Mouse (Mus musculus): ENCODE data around the gene Gpr157. TPM values are rescaled to one million over a fixed set of nuclear protein-coding genes. Genes with fewer than 3 reads are reported as not detected.

Gpr157 gene
- polyA plus RNA-seq, 1 experiment from 2014 or later: 0.68 TPM

DNA sequence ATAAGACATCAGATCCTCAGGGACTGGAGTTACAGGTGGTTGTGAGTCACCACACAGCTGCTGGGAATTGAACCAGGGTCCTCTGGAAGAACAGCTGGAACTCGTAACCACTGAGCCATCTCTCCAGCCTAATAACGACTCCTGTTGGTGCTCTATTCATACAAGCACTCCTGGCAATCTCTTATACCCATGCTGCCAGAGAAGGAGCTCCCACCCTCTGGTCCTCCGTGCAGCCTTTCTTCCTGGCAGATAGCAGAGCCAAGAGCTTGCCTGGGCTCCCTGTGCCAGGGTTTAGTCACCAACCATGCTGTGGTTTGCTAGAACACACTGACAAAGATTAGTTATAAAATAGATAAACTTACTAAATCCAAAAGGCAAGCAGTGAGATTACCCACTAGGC, 22.5 kb downstream of the Gpr157 start:
- no peak for ATAC-seq (ENCODE audit: low FRiP score)

DNA sequence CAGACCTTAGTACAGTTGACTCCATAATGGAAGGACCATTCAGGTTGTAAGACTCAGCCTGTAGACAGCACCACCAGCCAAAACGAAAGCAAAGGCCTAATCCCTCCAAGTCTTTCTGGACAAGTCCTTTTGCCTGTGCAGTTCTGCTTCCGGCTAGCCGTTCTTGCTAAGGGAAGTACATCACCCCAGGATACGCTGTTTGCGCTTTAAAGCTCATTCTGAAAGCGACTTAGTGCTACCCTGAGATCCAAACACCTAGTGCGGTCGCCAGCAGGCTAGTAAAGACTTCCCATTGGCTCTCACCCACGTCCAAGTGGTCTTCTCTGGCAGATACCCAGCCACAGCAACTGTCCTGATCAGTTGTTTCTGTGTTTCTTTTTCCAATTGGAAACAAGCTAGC, 23.2 kb downstream of the Gpr157 start:
- 71% methylated on average over 9 of the region's 9 CpGs for WGBS
- no peak for ATAC-seq (ENCODE audit: low FRiP score)
- H3K9me3 ChIP-seq (ENCODE audit: control insufficient read depth, low read length): no peaks in the 10 kb centered on the region
- no peak overlapping the region for H3K4me2 ChIP-seq (replicated peaks; ENCODE audit: low read depth, low read length)
- H3K4me1 ChIP-seq (replicated peaks; ENCODE audit: control insufficient read depth, insufficient read depth, low read length): no peaks in the 10 kb centered on the region
- no peak overlapping the region for H3K9ac ChIP-seq (ENCODE audit: low read depth, low read length)
- no peak overlapping the region for H3K4me3 ChIP-seq (ENCODE audit: low read depth, low read length)
- H3K27ac ChIP-seq (ENCODE audit: low read depth, low read length): no peak overlapping the region
- DNase-seq (ENCODE audit: low spot score): no peak
- H3K27me3 ChIP-seq (ENCODE audit: control insufficient read depth, insufficient read depth, low read length): no peaks in the 10 kb centered on the region
- no peaks in the 10 kb centered on the region for H3K36me3 ChIP-seq (ENCODE audit: control insufficient read depth, insufficient read depth, low read length)

More for the DNA sequence above, 22.5 kb downstream of the Gpr157 start:
- DNase-seq (ENCODE audit: low spot score): no peak
- H3K4me3 ChIP-seq (ENCODE audit: low read depth, low read length): no peak overlapping the region
- H3K4me2 ChIP-seq (replicated peaks; ENCODE audit: low read depth, low read length): no peak overlapping the region
- no peaks in the 10 kb centered on the region for H3K4me1 ChIP-seq (replicated peaks; ENCODE audit: control insufficient read depth, insufficient read depth, low read length)
- H3K9ac ChIP-seq (ENCODE audit: low read depth, low read length): no peak overlapping the region
- H3K27me3 ChIP-seq (ENCODE audit: control insufficient read depth, insufficient read depth, low read length): no peaks in the 10 kb centered on the region
- H3K36me3 ChIP-seq (ENCODE audit: control insufficient read depth, insufficient read depth, low read length): no peaks in the 10 kb centered on the region
- H3K9me3 ChIP-seq (ENCODE audit: control insufficient read depth, low read length): no peaks in the 10 kb centered on the region
- 72% methylated on average over 3 of the region's 3 CpGs for WGBS
- no peak overlapping the region for H3K27ac ChIP-seq (ENCODE audit: low read depth, low read length)

DNA sequence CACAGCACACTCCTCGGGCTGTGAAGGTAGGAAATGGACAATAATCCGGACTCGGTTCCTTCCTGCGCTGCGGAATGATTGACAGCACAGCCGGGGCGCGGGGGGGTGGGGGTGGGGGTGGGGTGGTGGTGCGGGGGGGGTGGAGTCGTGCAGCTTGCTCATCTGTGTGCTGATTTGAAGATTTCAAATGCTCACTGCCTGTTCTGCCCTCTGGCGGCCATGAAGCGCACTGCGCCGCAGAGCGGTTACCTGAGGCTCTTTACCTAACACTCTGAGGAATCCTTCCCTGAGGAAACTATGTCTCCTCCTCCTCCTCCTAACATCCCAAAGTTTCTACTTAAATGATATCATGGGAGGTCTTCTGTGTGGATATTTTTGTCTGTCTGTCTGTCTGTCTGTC, 25.7 kb downstream of the Gpr157 start:
- Histone ChIP-seq H3K9ac (ENCODE audit: low read depth, low read length) (no peak overlapping the region), H3K4me3 (ENCODE audit: low read depth, low read length) (no peak overlapping the region), H3K27me3 (ENCODE audit: control insufficient read depth, insufficient read depth, low read length) (no peaks in the 10 kb centered on the region), H3K4me2 (replicated peaks; ENCODE audit: low read depth, low read length) (peak overlapping the region; percentile 28; the same call in 1 of the 2 replicates), H3K36me3 (ENCODE audit: control insufficient read depth, insufficient read depth, low read length) (no peaks in the 10 kb centered on the region), H3K27ac (ENCODE audit: low read depth, low read length) (no peak overlapping the region), H3K9me3 (ENCODE audit: control insufficient read depth, low read length) (no peaks in the 10 kb centered on the region), H3K4me1 (replicated peaks; ENCODE audit: control insufficient read depth, insufficient read depth, low read length) (no peaks in the 10 kb centered on the region)
- ATAC-seq (ENCODE audit: low FRiP score) (peak; percentile 25; the same call in 1 of the 2 replicates), DNase-seq (ENCODE audit: low spot score) (peak; percentile 77)
- WGBS: 11% methylated on average over 10 of the region's 15 CpGs

DNA sequence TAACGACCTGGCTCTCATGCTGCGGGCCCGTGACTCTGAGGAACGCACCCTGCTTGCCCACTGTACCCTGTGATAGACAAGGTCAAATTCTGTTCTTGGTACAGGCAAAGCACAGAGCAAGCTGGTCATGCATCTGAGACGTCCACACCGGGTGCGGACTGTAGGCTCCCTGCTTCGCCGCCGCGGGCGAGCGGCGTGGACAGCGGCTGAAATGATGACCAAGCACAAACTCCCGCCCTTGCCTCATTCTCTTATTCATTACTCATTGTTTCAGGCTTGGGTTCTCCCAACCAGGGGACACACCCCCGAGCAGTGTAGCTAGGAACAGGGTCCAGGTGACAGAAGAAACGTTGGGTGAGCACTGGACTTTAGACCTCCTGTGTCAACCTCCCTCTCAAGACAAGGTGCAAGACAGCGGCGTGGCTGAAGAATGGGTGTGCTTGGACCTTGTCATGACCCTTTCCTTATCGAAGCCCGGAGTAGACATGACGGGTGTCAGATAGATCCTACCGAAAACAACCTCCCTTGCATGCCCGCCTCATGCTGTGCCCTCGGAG, 27.4 kb downstream of the Gpr157 start:
- DNase-seq (ENCODE audit: low spot score) (no peak), ATAC-seq (ENCODE audit: low FRiP score) (no peak)
- H3K4me1 ChIP-seq (replicated peaks; ENCODE audit: control insufficient read depth, insufficient read depth, low read length): peaks cover 3% of the 10 kb centered on the region
- H3K9me3 ChIP-seq (ENCODE audit: control insufficient read depth, low read length): no peaks in the 10 kb centered on the region
- 92% methylated on average over 26 of the region's 26 CpGs for WGBS
- no peak overlapping the region for H3K4me2 ChIP-seq (replicated peaks; ENCODE audit: low read depth, low read length)
- no peak overlapping the region for H3K9ac ChIP-seq (ENCODE audit: low read depth, low read length)
- no peak overlapping the region for H3K27ac ChIP-seq (ENCODE audit: low read depth, low read length)
- H3K27me3 ChIP-seq (ENCODE audit: control insufficient read depth, insufficient read depth, low read length): no peaks in the 10 kb centered on the region
- no peaks in the 10 kb centered on the region for H3K36me3 ChIP-seq (ENCODE audit: control insufficient read depth, insufficient read depth, low read length)
- H3K4me3 ChIP-seq (ENCODE audit: low read depth, low read length): no peak overlapping the region

DNA sequence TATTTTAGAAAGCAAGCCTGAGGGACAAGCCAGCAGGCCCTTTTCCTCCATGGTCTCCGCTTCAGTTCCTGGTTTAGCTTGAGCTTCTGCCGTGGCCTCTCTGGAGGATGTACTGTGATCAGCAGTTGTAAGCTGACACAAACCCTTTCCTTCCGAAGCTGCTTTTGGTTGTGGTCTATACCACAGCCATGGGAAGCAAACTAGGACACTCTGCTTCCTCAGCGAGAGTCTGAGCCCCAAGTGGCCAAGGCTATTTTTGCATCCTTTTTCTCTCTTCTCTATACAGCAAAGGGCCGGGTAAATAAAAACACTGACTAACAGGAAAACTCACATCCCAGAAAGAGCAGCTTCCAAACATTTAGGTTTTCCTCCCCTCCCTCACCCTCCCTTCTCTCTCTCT, 30.1 kb downstream of the Gpr157 start:
- WGBS: 52% methylated on average over 5 of the region's 5 CpGs
- no peaks in the 10 kb centered on the region for H3K36me3 ChIP-seq (ENCODE audit: control insufficient read depth, insufficient read depth, low read length)
- H3K27me3 ChIP-seq (ENCODE audit: control insufficient read depth, insufficient read depth, low read length): no peaks in the 10 kb centered on the region
- no peaks in the 10 kb centered on the region for H3K9me3 ChIP-seq (ENCODE audit: control insufficient read depth, low read length)
- peaks cover 5% of the 10 kb centered on the region for H3K4me1 ChIP-seq (replicated peaks; ENCODE audit: control insufficient read depth, insufficient read depth, low read length)
- H3K4me2 ChIP-seq (replicated peaks; ENCODE audit: low read depth, low read length): no peak overlapping the region
- H3K27ac ChIP-seq (ENCODE audit: low read depth, low read length): no peak overlapping the region
- no peak overlapping the region for H3K4me3 ChIP-seq (ENCODE audit: low read depth, low read length)
- ATAC-seq (ENCODE audit: low FRiP score): no peak
- H3K9ac ChIP-seq (ENCODE audit: low read depth, low read length): no peak overlapping the region
- DNase-seq (ENCODE audit: low spot score): peak; percentile 32

DNA sequence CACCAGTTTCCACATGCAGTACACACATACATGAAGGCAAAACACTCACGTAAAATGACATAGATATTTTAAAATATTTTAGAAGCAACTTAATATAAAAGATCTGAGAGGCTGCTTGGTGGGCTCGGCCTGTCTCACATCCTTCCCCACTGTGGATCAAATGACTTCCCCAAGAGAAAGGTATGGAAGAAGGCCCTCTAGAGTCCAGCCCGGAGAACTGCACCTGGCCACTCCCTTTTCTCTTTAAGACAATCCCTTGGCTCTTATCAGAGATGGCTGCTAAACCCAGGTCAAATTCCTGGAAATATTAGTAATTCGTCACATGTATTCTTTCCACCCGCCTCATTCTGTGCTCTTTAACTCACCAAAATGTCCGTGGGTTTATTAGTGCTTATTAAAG, 31.0 kb downstream of the Gpr157 start:
- Histone ChIP-seq H3K4me2 (replicated peaks; ENCODE audit: low read depth, low read length) (no peak overlapping the region), H3K4me1 (replicated peaks; ENCODE audit: control insufficient read depth, insufficient read depth, low read length) (peaks cover 5% of the 10 kb centered on the region), H3K4me3 (ENCODE audit: low read depth, low read length) (no peak overlapping the region), H3K9ac (ENCODE audit: low read depth, low read length) (no peak overlapping the region), H3K27ac (ENCODE audit: low read depth, low read length) (no peak overlapping the region), H3K27me3 (ENCODE audit: control insufficient read depth, insufficient read depth, low read length) (no peaks in the 10 kb centered on the region), H3K36me3 (ENCODE audit: control insufficient read depth, insufficient read depth, low read length) (no peaks in the 10 kb centered on the region), H3K9me3 (ENCODE audit: control insufficient read depth, low read length) (no peaks in the 10 kb centered on the region)
- DNase-seq (ENCODE audit: low spot score) (no peak), ATAC-seq (ENCODE audit: low FRiP score) (no peak)
- WGBS: 67% methylated on average over 6 of the region's 6 CpGs

DNA sequence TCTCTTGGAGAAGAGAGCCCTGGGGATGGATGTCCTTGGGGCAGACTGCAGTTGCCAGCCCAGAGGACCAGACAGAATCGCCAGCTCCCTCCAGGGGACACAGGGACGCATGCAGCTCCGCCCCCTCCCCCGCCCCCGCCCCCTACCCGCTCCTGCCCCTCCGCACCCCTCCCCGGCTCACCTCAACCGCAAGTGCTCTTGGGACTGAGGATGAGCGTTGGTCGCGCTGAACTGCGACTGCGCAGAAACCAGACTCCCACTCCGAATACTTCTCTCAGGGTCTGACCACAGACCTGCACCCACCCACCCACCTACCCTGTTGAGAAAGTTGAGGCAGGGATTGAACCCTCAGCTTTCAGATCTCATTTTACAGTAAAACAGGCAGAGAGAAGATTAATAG, 31.9 kb downstream of the Gpr157 start, which contains the start of gene Slc2a5:
Slc2a5 (plus strand) TSS at position 229 of the 400 bp plus-strand sequence.
- Histone ChIP-seq H3K4me1 (replicated peaks; ENCODE audit: control insufficient read depth, insufficient read depth, low read length) (peaks cover 5% of the 10 kb centered on the region), H3K9me3 (ENCODE audit: control insufficient read depth, low read length) (no peaks in the 10 kb centered on the region), H3K4me3 (ENCODE audit: low read depth, low read length) (no peak within 1 kb of the TSS), H3K27me3 (ENCODE audit: control insufficient read depth, insufficient read depth, low read length) (no peaks in the 10 kb centered on the region), H3K4me2 (replicated peaks; ENCODE audit: low read depth, low read length) (peak within 1 kb of the TSS; percentile 1; the same call in 1 of the 2 replicates), H3K9ac (ENCODE audit: low read depth, low read length) (no peak within 1 kb of the TSS), H3K36me3 (ENCODE audit: control insufficient read depth, insufficient read depth, low read length) (no peaks in the 10 kb centered on the region), H3K27ac (ENCODE audit: low read depth, low read length) (no peak within 1 kb of the TSS)
- 4% methylated on average over 15 of the region's 15 CpGs for WGBS
- DNase-seq (ENCODE audit: low spot score) (peak; percentile 58), ATAC-seq (ENCODE audit: low FRiP score) (no peak)

DNA sequence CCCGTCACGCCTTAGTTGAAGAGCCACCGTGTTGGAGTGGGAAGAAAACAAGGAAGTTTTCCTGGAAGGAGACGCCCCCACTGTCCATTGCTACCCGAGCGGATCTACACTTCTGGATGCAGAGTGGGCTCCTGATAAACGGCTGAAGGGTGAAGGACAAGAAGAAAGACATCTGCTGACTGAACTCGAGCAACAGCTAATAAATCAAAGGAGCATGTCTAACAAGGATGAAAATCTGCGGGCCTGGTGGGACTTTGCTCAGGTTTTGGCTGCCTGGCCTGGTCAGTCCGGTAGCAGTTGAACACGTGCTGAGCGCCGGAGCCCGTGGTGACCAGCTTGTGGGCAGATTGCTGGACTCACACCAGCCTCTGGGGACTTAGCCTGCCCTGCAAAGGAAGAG, 32.5 kb downstream of the Gpr157 start:
- H3K4me2 ChIP-seq (replicated peaks; ENCODE audit: low read depth, low read length): no peak overlapping the region
- peaks cover 5% of the 10 kb centered on the region for H3K4me1 ChIP-seq (replicated peaks; ENCODE audit: control insufficient read depth, insufficient read depth, low read length)
- DNase-seq (ENCODE audit: low spot score) (no peak), ATAC-seq (ENCODE audit: low FRiP score) (no peak)
- no peak overlapping the region for H3K27ac ChIP-seq (ENCODE audit: low read depth, low read length)
- no peak overlapping the region for H3K9ac ChIP-seq (ENCODE audit: low read depth, low read length)
- 62% methylated on average over 14 of the region's 14 CpGs for WGBS
- no peaks in the 10 kb centered on the region for H3K9me3 ChIP-seq (ENCODE audit: control insufficient read depth, low read length)
- H3K36me3 ChIP-seq (ENCODE audit: control insufficient read depth, insufficient read depth, low read length): no peaks in the 10 kb centered on the region
- H3K27me3 ChIP-seq (ENCODE audit: control insufficient read depth, insufficient read depth, low read length): no peaks in the 10 kb centered on the region
- no peak overlapping the region for H3K4me3 ChIP-seq (ENCODE audit: low read depth, low read length)

DNA sequence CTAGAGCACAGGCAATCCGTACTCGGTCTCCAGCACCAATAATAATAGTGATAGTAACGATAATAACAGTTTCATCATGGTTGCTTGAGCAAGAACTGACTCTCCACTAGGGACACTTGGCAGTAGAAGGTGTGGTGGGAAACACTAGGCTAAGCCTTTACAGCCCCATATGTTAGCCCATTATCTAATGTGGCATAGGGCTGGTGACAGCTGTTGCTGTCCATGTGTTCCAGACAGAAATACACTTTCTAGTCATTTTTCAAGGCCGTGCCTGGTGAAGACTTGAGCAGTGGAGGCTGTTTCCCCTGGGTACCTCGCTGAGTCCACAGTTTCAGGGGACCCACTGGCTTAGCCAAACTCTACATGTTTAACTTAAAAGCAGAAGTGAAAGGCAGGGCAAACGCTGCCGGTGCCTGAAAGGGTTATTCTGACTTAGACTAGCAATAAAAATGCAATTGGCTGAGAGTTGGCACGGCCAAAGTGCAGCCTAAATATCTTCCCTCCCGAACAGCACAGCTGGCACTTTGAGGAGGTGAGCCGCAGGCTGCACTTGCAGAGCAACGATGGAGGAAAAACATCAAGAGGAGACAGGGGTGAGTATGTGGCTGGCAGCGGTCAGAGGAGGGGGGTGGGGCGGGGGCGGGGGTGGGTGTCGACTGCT, 33.1 kb downstream of the Gpr157 start:
- Histone ChIP-seq H3K4me1 (replicated peaks; ENCODE audit: control insufficient read depth, insufficient read depth, low read length) (peaks cover 5% of the 10 kb centered on the region), H3K4me3 (ENCODE audit: low read depth, low read length) (no peak overlapping the region), H3K36me3 (ENCODE audit: control insufficient read depth, insufficient read depth, low read length) (no peaks in the 10 kb centered on the region), H3K27me3 (ENCODE audit: control insufficient read depth, insufficient read depth, low read length) (no peaks in the 10 kb centered on the region), H3K27ac (ENCODE audit: low read depth, low read length) (no peak overlapping the region), H3K4me2 (replicated peaks; ENCODE audit: low read depth, low read length) (no peak overlapping the region), H3K9ac (ENCODE audit: low read depth, low read length) (no peak overlapping the region), H3K9me3 (ENCODE audit: control insufficient read depth, low read length) (no peaks in the 10 kb centered on the region)
- DNase-seq (ENCODE audit: low spot score): no peak
- WGBS: 60% methylated on average over 15 of the region's 15 CpGs
- no peak for ATAC-seq (ENCODE audit: low FRiP score)

Measured in hindbrain, embryonic 11.5 days (tissue).